Mouse (Mus musculus) layer of hippocampus, postnatal 25 days (tissue): ENCODE measurements around the gene B3gnt9. TPM values are rescaled to one million over a fixed set of nuclear protein-coding genes. Genes with fewer than 3 reads are reported as not detected.
"Not testable (repeated sequence)": the region's sequence is repeated elsewhere in the genome, so short reads cannot be mapped to it uniquely, and the experiment has no call there.

Source experiments
- DNase-seq, 2 experiments: peaks; one replicate each; pipeline ENCODE4 v3.0.0; 2022; ENCODE audit warnings: mixed read lengths in 2 of 2, low spot score in 1 of 2; ENCODE audit errors: extremely low spot score in 1 of 2
- total RNA-seq, 2 experiments: library from RNA; stranded (reverse); gene quantifications; 2 replicates each; pipeline ENCODE4 v1.2.3; 2021

Gene B3gnt9
- total RNA-seq, 2 experiments from 2014 or later = 4.0 to 4.4 TPM

DNA sequence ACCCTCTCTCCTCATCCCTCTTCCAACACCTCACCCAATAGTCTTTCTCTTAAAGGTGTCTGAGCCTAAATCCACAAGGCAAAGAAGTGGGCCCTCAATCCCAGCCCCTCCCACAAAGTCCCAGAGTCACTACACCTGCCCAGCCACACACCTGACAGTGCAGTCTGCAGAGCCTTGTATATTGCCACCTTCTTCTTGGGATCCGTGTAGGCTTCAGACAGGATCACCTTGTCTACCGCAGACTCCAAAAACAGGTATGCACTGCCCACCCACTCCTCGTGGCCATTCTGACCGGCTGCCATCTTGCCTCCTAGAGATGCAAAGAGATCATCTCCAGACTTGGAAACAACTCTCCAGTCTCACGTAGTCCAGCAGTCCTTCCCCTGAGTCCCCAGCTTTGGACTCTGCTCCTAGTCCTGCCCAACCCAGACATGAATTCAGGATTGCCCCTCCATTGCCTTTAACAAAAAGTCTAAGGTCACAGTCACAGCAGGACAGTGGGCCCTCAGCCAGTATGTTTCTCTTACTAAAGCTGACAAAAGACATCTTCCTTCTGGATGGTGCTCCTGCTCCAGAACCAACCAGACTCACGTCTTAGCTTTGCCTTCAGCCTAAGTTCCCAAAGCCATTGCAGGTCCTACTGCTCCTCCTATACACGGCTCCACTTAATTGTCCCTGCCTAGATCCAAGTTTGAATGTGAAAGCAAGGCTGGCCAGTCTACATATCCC is 5.6 kb upstream of the B3gnt9 start:
- DNase-seq = no peak

DNA sequence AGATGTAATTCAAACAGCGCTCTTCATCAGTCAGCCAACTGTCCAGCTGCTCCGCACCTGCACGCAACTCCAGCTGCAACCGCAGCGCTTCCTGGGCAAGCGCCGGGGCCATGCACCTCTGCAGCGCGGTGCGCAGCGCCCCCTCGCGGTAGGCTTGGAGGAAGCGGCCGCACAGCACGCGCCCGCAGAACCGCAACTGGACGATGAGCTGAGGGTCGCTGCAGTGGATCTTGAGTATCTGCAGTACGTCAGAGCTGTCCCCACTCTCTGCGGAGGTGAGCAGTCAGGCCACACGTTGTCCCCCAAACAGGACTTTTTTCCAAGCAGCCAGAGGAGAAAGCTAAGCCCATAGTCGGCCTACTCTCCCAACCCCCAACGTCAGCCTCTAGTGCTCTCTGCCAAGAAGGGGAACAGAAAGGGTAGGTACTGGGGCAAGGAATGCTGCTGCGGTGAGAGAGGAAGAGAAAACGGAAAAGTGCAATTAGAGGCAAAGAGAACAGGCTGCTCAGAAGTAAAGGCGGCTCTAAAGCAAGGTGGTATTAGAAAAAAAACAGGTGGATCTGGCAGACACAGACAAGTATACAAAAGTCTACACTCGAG is 4.9 kb upstream of the B3gnt9 start:
- DNase-seq = peak; percentile 69 to 81

DNA sequence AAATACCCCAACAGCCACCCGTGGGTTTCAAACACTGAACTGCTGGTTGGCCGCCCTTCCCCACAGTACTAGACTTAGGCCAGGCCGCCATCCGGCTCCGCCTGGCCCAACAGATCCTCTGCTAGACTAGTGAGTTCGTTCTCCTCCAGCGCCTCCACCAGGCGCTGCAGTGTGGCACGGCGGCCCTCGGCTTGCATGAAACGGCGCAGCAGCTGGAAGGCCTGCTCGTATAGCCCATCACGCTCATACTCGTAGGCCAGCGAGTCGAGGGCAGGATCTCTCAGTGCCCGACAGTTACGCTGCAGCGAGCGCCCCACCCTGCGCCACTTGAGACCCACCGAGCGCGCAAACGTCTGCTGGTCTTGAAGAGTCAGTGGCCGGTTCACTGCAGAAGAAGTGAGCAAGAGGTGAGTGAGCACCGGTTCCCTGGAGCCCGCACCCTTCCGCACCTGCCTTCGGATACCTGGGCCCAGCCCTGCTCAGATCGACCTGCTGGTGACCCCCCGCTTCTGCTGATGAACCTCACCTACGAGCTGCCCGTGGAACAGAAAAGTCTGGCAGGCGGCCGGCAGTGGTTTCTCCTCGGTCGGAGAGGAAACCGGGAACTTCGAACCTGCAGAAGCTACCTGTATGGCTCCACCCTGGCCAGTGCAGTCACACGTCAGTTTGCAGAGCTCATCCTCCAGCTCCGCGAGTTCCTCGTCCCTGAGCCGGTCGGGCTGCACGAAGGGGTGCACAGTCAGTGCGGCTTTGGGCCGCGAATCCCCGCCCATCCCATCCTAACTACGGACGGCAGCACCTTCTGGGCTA is 4.2 kb upstream of the B3gnt9 start:
- DNase-seq = no peak

DNA sequence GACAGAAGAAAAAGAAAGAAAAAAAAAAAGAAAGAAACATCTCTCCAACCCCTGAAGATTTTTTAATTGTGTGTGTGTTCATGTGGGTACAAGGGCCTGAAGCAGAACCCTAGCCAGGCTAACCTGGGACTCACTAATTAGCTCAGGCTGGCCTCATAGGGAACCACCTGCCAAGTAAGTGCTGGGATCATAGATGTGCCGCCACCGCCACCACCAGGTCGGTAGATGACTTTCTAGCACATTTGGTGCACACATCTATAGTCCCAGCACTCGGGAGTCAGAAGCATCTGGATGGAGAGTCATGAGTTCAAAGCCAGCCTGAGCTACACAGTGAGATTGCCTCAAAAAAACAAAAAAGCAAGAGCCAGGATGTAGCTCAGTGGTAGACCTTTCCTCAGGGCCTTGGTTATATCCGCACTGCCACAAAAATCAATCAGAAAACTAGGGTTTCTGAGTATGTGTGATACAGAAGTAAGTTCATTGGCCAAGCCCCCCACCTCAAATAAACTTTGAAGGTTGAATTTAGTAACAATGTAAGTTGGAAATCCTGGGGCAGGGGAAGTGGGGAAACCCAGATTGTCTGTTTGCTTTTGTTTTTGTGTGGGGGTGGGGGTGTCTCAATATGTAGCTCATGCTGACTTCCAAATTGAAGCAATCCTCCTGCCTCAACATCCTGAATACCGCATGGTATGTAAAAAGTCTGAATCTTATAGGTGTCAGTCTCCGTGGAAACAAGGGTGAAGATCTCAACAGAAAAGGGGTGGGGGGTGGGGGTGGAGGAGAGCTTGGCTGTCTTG is 2.6 kb upstream of the B3gnt9 start:
- DNase-seq = no peak

DNA sequence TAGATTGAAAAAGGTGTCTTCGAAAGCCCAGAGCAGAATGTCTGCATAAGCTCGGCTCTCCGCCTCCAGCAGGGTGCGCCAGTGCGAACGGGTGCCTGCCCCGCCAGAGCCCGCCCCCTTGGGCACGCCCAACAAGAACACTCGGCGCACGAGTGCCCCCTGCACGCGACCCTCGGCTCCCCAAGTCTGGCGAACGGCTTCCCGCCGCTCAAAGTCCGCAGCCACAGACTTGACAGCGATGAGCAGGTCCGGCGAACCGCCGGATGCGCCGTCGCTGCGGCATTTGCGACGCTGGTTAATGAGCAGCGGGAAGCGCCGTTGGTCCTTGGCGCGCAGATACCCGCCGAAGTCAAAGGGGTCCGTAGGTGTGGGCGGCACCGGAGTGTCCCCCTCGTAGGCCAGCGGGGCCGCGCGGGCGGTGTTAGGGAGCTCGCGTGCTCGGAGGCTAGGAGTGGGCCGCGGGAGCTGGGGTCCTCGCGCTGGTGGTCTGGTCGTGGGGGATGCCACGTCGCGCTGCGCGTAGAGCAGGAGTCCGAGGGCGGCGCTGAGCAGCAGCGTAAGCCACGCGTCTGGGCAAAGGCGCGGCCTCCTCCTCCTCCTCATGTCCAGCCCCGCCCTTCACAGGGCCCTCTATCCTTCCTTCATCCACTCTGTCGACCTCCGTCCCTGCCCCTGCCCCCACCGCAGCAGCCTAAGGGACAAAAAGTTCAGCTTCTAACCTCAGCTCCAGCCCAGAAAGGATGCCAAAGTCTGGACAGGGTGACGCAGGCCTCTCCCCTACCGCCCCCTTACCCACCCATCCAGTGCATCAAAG is 594 bp downstream of the B3gnt9 start:
- peak; percentile 83 to 92 for DNase-seq

DNA sequence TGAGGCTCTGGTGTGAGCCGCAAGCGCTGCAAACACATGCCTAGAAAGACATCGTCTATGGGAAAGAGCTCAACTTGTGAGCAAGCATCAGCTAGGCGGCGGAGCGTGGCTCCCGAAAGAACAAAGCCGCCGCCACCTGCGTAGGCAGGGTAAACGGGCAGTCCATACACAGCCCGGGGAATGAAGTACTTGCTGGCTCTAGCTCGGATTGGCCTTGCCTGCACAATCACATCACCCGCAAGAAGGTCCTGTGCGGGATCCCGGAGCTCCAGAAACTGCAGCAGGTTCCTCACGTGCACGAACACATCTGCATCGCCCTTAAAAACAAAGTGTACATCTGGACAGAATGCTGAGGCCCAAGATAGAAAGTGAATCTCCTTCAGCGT is 1.2 kb downstream of the B3gnt9 start:
- DNase-seq = no peak

DNA sequence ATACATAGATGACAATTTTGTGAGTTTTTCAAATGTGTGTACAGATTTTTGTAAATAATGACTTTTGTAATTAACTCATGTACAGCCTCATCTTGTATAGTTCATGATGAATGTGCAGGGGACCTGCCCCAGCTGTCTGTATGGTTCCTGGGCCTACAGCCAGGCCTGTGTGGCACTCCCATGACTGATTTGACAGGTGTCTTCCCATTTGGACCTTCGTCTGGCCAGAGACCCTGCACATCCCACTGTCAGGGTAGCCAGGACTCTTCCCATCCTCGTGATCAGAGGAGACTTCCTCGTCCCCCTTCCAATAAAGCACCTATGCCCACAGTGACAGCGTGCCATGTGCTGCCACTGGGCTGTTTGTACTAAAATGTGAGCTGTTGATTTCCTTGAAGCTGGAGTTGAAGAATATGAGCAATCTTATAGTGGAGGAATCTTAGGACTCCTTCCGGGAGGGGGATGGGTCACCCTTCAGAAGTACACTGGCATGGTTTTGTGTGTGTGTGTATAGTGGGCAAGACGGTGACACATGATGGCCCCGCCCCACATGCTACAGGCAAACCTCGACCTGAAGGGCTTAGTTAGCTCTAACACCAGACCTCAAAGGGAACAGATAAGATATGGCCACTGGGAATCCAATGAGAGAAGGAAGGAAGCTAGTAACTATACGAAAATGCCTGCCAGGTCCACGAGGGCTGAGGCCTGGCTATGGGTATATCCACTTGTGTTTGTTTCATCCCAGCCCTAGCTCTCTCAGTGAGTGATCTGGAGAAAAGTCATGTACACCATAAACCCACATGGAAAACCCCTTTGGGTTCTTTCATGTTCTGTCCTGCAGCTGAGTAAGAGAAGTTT is 2.0 kb downstream of the B3gnt9 start:
- no peak for DNase-seq

DNA sequence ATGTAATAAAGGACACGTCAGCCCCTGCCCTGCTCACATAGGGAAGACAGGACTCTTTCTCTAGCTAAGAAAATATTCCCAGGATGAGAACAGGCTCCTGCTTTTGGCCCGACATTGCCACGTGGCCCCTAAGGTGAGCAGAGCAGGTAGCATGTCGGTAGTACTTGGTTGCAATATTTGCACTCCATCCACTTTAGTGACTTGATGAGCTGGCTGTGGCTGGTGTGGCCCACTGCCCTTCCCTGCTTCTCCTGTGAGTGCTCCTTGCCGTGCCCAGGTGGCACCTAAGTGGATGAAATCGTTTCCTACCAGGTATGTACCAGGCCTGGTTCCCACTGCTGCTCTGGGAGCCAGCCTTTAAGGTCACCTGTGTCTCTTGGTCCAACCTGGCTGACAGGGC is 3.0 kb downstream of the B3gnt9 start:
- DNase-seq = no peak

DNA sequence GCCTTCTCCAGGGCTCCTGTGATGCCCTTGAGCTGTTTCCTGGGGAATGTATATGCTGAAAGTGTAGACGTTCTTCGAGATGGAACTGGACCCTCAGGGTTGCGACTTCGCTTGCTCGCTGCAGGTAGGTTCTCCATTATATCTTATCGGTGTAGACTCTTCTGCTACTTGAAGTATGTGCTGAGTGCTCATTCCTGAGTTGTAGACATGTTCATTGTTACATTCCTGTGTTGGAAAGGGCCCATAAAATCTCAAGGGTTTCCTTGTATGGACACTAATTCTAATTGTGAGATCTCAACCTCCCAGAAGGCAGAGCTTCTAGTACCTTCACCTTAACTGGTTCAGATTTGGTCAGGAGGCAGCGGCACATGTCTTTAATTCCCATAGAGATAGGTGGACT is 13.9 kb downstream of the B3gnt9 start:
- no peak for DNase-seq

DNA sequence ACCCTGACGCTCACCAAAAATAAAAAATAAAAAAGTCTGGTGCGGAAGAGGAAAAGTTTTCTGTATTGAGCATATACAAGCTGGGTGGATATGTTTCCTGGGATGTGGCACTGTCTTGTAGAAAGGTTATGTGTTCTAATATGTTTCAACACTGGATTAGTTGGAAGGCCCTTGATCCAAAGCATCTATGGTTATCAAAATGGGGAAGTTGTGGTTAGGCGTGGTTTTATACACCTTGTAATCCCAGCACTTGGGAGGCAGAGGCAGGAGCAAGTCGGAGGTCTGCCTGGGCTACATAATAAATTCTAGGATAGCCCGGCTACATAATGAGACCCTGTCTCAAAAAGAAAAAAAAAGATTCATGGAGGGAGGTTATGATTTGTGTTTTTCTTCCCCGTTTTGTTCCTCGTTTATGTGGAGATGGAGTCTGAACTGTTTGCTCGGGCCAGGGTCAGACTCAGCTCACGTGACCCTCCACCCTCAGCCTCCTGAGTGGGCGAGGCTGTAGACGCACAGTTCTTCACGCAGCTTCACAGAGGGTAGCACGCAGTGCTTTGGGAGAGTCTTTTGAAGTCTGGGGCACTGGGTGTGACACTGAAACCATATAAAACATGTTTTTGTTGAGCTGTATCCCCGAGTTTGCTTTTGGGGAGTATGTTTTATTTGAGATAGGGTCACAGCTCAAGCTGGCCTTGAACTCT is 17.4 kb downstream of the B3gnt9 start:
- no peak for DNase-seq

DNA sequence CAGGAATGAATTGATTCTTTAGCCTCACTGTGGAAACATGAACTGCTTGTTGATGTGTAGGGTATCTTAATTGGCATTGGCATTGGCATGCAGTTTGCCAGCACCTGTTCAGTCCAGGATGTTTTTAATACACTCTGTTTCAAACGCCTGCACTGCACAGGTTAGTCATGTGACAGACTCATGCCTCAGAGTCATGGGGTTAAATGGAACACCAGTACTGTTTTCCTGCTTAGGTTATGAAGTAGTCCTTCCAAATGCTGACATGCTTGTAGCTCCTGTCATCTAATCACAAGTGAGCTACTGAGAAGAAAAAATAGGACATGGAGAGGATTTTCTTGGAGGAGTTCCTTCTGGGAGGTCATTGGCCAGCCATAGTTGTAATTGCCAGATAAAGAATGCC is 19.7 kb downstream of the B3gnt9 start:
- DNase-seq = no peak

DNA sequence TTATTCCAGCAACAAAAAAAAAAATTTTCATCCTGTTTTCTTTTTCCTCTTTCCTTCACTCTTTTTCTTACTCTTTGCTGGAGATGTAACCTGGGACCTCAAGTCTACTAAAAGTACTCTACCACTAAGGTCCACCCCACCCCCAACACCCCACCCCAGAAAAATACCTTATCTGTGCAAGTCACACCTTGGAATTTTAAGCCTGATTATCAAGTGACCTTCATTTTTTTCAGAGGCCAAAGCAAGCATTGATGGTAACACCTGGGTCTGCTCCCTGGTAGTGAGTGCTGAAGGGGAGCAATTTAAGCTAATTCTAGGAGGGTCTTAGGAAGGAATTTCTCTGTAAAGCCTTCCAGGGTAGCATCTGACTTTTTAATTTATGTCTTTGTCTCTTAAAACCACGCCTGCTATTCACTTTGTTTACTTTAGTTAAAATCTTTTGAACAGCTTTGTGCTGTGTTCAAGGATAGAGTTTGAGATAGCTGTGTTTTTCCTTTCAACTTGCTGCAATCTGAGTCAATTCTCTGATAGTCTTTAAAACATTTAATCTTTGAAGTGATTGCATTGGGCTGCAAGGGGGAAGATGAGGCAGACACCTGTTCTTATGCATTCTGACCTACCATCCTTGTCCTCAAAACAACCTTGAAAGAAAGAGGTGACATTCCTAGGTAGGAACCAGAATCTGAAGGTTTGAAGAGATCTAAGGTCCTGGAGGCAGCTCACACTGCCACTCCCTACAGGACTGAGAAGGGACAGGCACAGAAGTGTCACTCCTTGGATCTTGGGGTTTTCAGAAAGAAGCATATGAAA is 21.6 kb downstream of the B3gnt9 start:
- no peak for DNase-seq

DNA sequence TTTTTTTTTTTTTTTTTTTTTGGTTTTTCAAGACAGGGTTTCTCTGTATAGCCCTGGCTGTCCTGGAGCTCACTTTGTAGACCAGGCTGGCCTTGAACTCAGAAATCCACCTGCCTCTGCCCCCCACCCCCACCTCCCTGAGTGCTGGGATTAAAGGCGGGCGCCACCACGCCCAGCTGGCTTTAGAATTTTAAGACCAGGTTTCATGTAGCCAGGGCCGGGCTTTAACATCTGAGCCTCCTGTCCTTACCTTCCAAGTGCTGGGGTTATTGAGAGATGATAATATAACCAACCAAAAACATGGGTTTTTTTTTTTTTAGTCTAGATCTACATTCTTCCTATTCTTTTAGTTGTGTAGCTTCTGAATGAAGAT is 22.6 kb downstream of the B3gnt9 start:
- not testable (repeated sequence) for DNase-seq

DNA sequence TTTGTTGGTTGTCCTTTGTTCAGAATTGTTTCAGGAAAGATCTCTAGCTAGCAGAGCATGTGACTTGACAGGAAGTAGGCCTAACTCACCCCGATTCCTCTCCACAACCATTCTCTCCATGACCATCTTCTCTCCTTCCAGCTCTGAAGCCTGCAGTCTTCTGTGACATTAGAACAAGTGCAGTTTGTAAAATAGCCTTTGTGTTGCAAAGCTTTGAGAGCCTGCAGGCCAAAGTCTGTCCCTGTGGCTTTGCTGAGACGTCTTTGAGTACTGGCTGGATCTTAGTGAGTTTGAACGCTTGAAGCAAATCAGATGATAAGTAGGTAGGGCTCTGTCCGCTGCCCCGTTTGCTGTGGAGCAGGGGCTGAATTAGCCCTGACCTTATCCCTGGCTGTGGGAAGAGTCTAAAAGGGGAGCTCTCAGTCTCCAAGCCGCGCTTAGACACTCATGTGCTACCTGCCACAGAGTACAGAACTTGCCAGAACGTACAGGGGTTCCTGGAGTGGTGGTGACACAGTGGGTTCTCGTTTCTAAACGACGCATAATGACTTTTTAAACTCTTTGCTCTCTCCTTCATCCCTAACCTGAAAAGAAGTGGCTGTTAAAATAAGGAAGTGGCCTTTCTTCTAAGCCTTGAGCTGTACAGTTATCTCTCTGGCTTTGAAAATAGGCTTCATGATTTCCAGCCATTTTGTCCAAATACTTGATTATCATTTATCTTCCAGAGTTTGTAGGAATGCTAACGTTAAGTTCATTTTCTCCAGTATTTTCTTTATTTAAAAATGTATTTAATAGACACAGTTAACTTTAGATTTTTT is 23.2 kb downstream of the B3gnt9 start:
- DNase-seq = no peak

DNA sequence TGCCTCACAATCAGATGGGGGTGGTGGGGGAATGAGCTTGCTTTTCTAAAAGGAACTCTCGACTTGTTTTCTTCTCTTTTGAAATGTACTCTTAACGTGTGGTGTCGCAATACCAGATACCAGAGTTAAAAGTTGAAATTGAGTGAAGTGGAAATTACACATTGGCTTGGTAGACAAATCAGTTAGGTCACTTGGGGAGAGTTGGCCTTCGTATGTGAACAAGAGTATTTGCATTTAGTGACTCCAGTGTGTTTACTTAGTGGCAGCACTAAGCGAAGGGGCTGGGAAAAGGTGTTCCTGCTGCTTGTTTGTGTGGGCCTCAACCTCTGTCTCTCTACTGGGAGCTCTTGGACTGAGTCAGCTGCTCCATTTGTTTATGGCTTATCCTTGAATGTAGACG is 29.0 kb downstream of the B3gnt9 start:
- no peak for DNase-seq

DNA sequence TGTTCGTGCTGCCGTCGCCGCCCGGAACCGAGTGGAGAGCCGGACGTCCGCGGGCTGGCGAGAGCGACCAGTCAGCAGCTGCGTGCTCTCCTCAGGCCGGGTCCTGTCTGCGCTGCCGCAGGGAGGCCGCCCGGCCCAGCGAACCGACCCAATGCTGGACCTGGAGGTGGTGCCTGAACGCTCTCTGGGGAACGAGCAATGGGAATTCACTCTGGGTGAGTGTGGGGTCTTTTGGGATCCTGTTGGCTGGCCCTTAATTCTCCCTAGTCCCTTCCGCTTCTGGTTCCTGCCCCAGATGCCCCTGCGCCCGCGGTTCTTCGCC is 29.7 kb downstream of the B3gnt9 start:
- DNase-seq = no peak
